Mouse (Mus musculus): ENCODE measurements at regions not wholly inside any gene's neighbourhood (a gene's known extent, or its start where the extent isn't known, plus 50 kb on each side); places are given as distances from the start of the nearest gene placed in this dataset.

- DNase-seq (ENCODE audit: low spot score), result no peak
Measured at GRCm38 (mm10) chr1:184535691-184536090, 196.7 kb downstream of the Hlx start.

- no peak for DNase-seq (ENCODE audit: low spot score)
Measured at GRCm38 (mm10) chr1:184534511-184534910, 197.9 kb downstream of the Hlx start.

- no peak for DNase-seq (ENCODE audit: low spot score)
Measured at GRCm38 (mm10) chr1:184533870-184534269, 198.5 kb downstream of the Hlx start.

- DNase-seq (ENCODE audit: low spot score), result no peak
Measured at GRCm38 (mm10) chr1:184532488-184533055, 199.8 kb downstream of the Hlx start.

- DNase-seq (ENCODE audit: low spot score), result no peak
Measured at GRCm38 (mm10) chr1:184530606-184531320, 201.7 kb downstream of the Hlx start.

- DNase-seq (ENCODE audit: low spot score), result no peak
Measured at GRCm38 (mm10) chr1:184525740-184526139, 206.7 kb downstream of the Hlx start.

GRCm38 (mm10) chr1:184519551-184519950 is 212.9 kb downstream of the Hlx start:
- DNase-seq (ENCODE audit: low spot score), result peak; percentile 18

- no peak for DNase-seq (ENCODE audit: low spot score)
Measured at GRCm38 (mm10) chr1:184504663-184505062, 227.8 kb downstream of the Hlx start.

- DNase-seq (ENCODE audit: low spot score), result no peak
Measured at GRCm38 (mm10) chr1:184503827-184504355, 228.5 kb downstream of the Hlx start.

- no peak for DNase-seq (ENCODE audit: low spot score)
Measured at GRCm38 (mm10) chr1:184500702-184501101, 231.7 kb downstream of the Hlx start.

GRCm38 (mm10) chr1:184498909-184499525 is 233.4 kb downstream of the Hlx start:
- DNase-seq (ENCODE audit: low spot score), result no peak

GRCm38 (mm10) chr1:184497007-184497406 is 235.4 kb downstream of the Hlx start:
- DNase-seq (ENCODE audit: low spot score), result no peak

GRCm38 (mm10) chr1:184493811-184494210 is 238.6 kb downstream of the Hlx start:
- DNase-seq (ENCODE audit: low spot score), result no peak

GRCm38 (mm10) chr1:184492115-184492514 is 240.3 kb downstream of the Hlx start:
- DNase-seq (ENCODE audit: low spot score), result no peak

- DNase-seq (ENCODE audit: low spot score), result no peak
Measured at GRCm38 (mm10) chr1:184491252-184491651, 241.2 kb downstream of the Hlx start.

GRCm38 (mm10) chr1:184487409-184487808 is 245.0 kb downstream of the Hlx start:
- DNase-seq (ENCODE audit: low spot score), result peak; percentile 48

- DNase-seq (ENCODE audit: low spot score), result no peak
Measured at GRCm38 (mm10) chr1:184484801-184485200, 247.6 kb downstream of the Hlx start.

- DNase-seq (ENCODE audit: low spot score), result no peak
Measured at GRCm38 (mm10) chr1:184483371-184483770, 249.0 kb downstream of the Hlx start.

- no peak for DNase-seq (ENCODE audit: low spot score)
Measured at GRCm38 (mm10) chr1:184482026-184482425, 250.4 kb downstream of the Hlx start.

GRCm38 (mm10) chr1:184480571-184481220 is 251.7 kb downstream of the Hlx start:
- DNase-seq (ENCODE audit: low spot score), result no peak

GRCm38 (mm10) chr1:184478006-184478405 is 254.4 kb downstream of the Hlx start:
- DNase-seq (ENCODE audit: low spot score), result no peak

- peak; percentile 20 for DNase-seq (ENCODE audit: low spot score)
Measured at GRCm38 (mm10) chr1:184462481-184463124, 269.8 kb downstream of the Hlx start.

Data from retina, embryonic 14.5 days (tissue).